Mouse (Mus musculus): ENCODE measurements around the gene D430042O09Rik. TPM values are rescaled to one million over a fixed set of nuclear protein-coding genes. Genes with fewer than 3 reads are reported as not detected.

The D430042O09Rik gene
- polyA plus RNA-seq, 1 experiment from 2014 or later, result 9.0 TPM

- 76% methylated on average over 6 of the region's 6 CpGs for WGBS
- H3K4me3 ChIP-seq (ENCODE audit: low read depth, low read length), result no peak overlapping the region
- DNase-seq (ENCODE audit: low spot score) (no peak), ATAC-seq (ENCODE audit: low read depth) (no peak)
- H3K27ac ChIP-seq (replicated peaks; ENCODE audit: low read depth, low read length), result no peak overlapping the region
- H3K36me3 ChIP-seq (ENCODE audit: control insufficient read depth, insufficient read depth, low read length), result no peaks in the 10 kb centered on the region
- no peak overlapping the region for H3K4me2 ChIP-seq (ENCODE audit: low read depth, low read length)
- no peaks in the 10 kb centered on the region for H3K9me3 ChIP-seq (ENCODE audit: control insufficient read depth, low read length)
- H3K27me3 ChIP-seq (replicated peaks; ENCODE audit: control insufficient read depth, insufficient read depth, low read length), result no peaks in the 10 kb centered on the region
- H3K9ac ChIP-seq (ENCODE audit: low read depth, low read length), result no peak overlapping the region
- H3K4me1 ChIP-seq (ENCODE audit: control insufficient read depth, insufficient read depth, low read length), result peaks cover 17% of the 10 kb centered on the region
Measured at GRCm38 (mm10) chr7:125873971-125874495, 166.3 kb downstream of the D430042O09Rik start.

DNA sequence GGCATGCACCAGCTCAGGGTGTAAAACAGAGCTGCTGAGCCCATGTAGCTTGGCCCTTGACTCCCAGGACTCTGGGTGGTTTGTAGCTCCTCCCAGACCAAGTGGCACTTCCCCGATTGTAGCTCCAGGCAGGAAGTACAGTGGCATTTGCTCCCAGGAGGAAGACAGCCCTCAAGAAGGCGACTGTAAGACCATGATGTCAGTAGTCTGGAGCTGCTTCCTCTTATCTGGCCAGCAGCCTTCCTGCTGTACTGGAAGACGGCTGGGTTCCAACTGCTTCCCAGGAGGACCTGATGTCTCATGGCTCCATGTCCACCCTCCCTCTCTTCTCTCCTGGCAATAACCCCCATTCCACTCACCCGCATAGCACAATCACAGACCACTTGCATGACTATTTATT is 170.4 kb downstream of the D430042O09Rik start:
- Histone ChIP-seq H3K9me3 (ENCODE audit: control insufficient read depth, low read length) (no peaks in the 10 kb centered on the region), H3K9ac (ENCODE audit: low read depth, low read length) (no peak overlapping the region), H3K27me3 (replicated peaks; ENCODE audit: control insufficient read depth, insufficient read depth, low read length) (no peaks in the 10 kb centered on the region), H3K4me2 (ENCODE audit: low read depth, low read length) (no peak overlapping the region), H3K4me3 (ENCODE audit: low read depth, low read length) (no peak overlapping the region), H3K4me1 (ENCODE audit: control insufficient read depth, insufficient read depth, low read length) (peaks cover 2% of the 10 kb centered on the region; the same call in 1 of the 2 replicates), H3K36me3 (ENCODE audit: control insufficient read depth, insufficient read depth, low read length) (no peaks in the 10 kb centered on the region), H3K27ac (replicated peaks; ENCODE audit: low read depth, low read length) (no peak overlapping the region)
- WGBS, result 72% methylated on average over 4 of the region's 4 CpGs
- ATAC-seq (ENCODE audit: low read depth), result no peak
- DNase-seq (ENCODE audit: low spot score), result no peak

GRCm38 (mm10) chr7:125883232-125883631 is 175.5 kb downstream of the D430042O09Rik start:
- H3K9me3 ChIP-seq (ENCODE audit: control insufficient read depth, low read length), result no peaks in the 10 kb centered on the region
- no peaks in the 10 kb centered on the region for H3K27me3 ChIP-seq (replicated peaks; ENCODE audit: control insufficient read depth, insufficient read depth, low read length)
- DNase-seq (ENCODE audit: low spot score), result no peak
- no peak for ATAC-seq (ENCODE audit: low read depth)
- H3K4me3 ChIP-seq (ENCODE audit: low read depth, low read length), result no peak overlapping the region
- H3K4me1 ChIP-seq (ENCODE audit: control insufficient read depth, insufficient read depth, low read length), result no peaks in the 10 kb centered on the region; the same call in 1 of the 2 replicates
- H3K36me3 ChIP-seq (ENCODE audit: control insufficient read depth, insufficient read depth, low read length), result no peaks in the 10 kb centered on the region
- no peak overlapping the region for H3K27ac ChIP-seq (replicated peaks; ENCODE audit: low read depth, low read length)
- WGBS, result 45% methylated on average over 2 of the region's 2 CpGs
- no peak overlapping the region for H3K4me2 ChIP-seq (ENCODE audit: low read depth, low read length)
- H3K9ac ChIP-seq (ENCODE audit: low read depth, low read length), result no peak overlapping the region; the same call in 1 of the 2 replicates

DNA sequence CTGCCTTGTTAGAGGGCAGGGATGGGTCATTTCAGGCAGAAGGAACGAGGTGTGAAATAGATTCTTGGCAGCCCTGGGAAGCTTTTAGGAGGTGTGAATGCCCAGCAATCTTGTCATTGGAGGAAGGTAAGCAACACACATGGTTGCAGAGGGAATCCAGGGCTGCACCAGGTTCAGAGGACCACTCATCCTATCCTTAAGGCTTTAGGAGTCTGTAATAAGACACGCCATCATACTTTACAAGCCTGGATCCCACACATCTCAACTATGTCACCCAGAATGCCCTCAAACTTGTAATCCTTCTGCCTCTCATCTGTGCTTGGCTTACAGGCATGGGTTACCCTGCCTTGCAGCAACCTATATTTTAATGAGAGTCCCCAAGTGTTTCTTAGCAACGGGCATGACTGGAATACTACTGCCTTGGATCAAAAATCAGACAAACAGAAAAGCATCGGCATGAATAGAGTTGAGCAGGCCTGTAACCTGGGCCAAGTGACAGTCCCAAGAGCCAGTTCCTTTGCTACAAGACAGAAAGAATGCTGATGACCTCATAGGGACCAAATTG is 178.5 kb downstream of the D430042O09Rik start:
- DNase-seq (ENCODE audit: low spot score) (no peak), ATAC-seq (ENCODE audit: low read depth) (no peak)
- no peaks in the 10 kb centered on the region for H3K27me3 ChIP-seq (replicated peaks; ENCODE audit: control insufficient read depth, insufficient read depth, low read length)
- H3K4me2 ChIP-seq (ENCODE audit: low read depth, low read length), result no peak overlapping the region
- H3K27ac ChIP-seq (replicated peaks; ENCODE audit: low read depth, low read length), result no peak overlapping the region
- no peaks in the 10 kb centered on the region; the same call in 1 of the 2 replicates for H3K4me1 ChIP-seq (ENCODE audit: control insufficient read depth, insufficient read depth, low read length)
- H3K36me3 ChIP-seq (ENCODE audit: control insufficient read depth, insufficient read depth, low read length), result no peaks in the 10 kb centered on the region
- no peak overlapping the region for H3K9ac ChIP-seq (ENCODE audit: low read depth, low read length)
- no peak overlapping the region for H3K4me3 ChIP-seq (ENCODE audit: low read depth, low read length)
- WGBS, result 70% methylated on average over 4 of the region's 4 CpGs
- H3K9me3 ChIP-seq (ENCODE audit: control insufficient read depth, low read length), result no peaks in the 10 kb centered on the region

GRCm38 (mm10) chr7:125887124-125887523 is 179.4 kb downstream of the D430042O09Rik start:
- Histone ChIP-seq H3K27me3 (replicated peaks; ENCODE audit: control insufficient read depth, insufficient read depth, low read length) (no peaks in the 10 kb centered on the region), H3K4me3 (ENCODE audit: low read depth, low read length) (no peak overlapping the region), H3K9me3 (ENCODE audit: control insufficient read depth, low read length) (no peaks in the 10 kb centered on the region), H3K27ac (replicated peaks; ENCODE audit: low read depth, low read length) (no peak overlapping the region), H3K9ac (ENCODE audit: low read depth, low read length) (no peak overlapping the region), H3K36me3 (ENCODE audit: control insufficient read depth, insufficient read depth, low read length) (no peaks in the 10 kb centered on the region), H3K4me1 (ENCODE audit: control insufficient read depth, insufficient read depth, low read length) (no peaks in the 10 kb centered on the region; the same call in 1 of the 2 replicates), H3K4me2 (ENCODE audit: low read depth, low read length) (no peak overlapping the region)
- ATAC-seq (ENCODE audit: low read depth) (no peak), DNase-seq (ENCODE audit: low spot score) (no peak)
- 23% methylated on average over 4 of the region's 4 CpGs for WGBS

DNA sequence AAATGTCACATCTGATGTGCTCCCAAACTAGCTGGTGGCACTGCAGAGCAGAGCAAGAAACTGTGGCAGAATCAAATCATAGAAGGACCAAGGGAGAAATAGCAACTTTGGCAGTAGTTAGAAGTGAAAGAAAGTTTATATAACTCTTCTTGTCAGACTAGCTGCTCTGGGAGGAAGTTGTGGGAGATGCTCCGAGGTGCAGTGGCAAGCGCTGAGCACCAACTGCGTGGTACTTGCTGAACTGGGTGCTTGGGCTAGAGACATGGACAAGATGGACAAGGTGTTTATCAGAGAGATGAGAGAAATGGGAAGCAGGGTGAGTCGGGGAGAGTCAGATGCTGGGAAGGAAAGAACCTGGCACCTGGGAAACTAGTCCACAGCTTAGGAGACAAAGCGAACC is 180.1 kb downstream of the D430042O09Rik start:
- no peak for DNase-seq (ENCODE audit: low spot score)
- H3K4me3 ChIP-seq (ENCODE audit: low read depth, low read length), result no peak overlapping the region
- no peaks in the 10 kb centered on the region for H3K9me3 ChIP-seq (ENCODE audit: control insufficient read depth, low read length)
- no peaks in the 10 kb centered on the region for H3K36me3 ChIP-seq (ENCODE audit: control insufficient read depth, insufficient read depth, low read length)
- no peak overlapping the region for H3K4me2 ChIP-seq (ENCODE audit: low read depth, low read length)
- H3K27me3 ChIP-seq (replicated peaks; ENCODE audit: control insufficient read depth, insufficient read depth, low read length), result no peaks in the 10 kb centered on the region
- no peaks in the 10 kb centered on the region; the same call in 1 of the 2 replicates for H3K4me1 ChIP-seq (ENCODE audit: control insufficient read depth, insufficient read depth, low read length)
- H3K9ac ChIP-seq (ENCODE audit: low read depth, low read length), result no peak overlapping the region
- no peak overlapping the region for H3K27ac ChIP-seq (replicated peaks; ENCODE audit: low read depth, low read length)
- 78% methylated on average over 5 of the region's 5 CpGs for WGBS
- ATAC-seq (ENCODE audit: low read depth), result no peak

DNA sequence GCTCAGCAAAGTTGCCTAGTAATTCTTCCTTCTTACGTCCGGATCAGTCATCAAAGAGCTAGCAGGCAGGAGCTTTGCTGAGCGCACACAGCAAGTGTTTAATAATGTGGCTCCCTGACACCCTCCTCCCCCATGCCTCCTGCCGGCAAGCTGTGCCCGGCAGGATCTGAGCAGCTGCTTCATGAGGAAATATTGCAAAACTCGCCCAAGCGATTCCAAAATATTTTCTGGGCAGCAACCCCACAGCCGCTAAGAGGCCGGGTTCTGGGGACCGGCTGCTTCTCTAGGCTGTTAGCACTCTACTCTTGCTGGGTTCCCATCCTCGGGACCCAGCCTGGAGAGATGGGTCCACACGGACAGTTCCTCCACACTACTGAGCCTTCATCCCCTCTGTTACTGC is 180.7 kb downstream of the D430042O09Rik start:
- ATAC-seq (ENCODE audit: low read depth), result no peak; the same call in 1 of the 2 replicates
- H3K27me3 ChIP-seq (replicated peaks; ENCODE audit: control insufficient read depth, insufficient read depth, low read length), result no peaks in the 10 kb centered on the region
- H3K4me2 ChIP-seq (ENCODE audit: low read depth, low read length), result no peak overlapping the region
- no peaks in the 10 kb centered on the region for H3K36me3 ChIP-seq (ENCODE audit: control insufficient read depth, insufficient read depth, low read length)
- H3K9me3 ChIP-seq (ENCODE audit: control insufficient read depth, low read length), result no peaks in the 10 kb centered on the region
- H3K4me3 ChIP-seq (ENCODE audit: low read depth, low read length), result no peak overlapping the region
- no peak overlapping the region for H3K9ac ChIP-seq (ENCODE audit: low read depth, low read length)
- WGBS, result 50% methylated on average over 12 of the region's 12 CpGs
- H3K27ac ChIP-seq (replicated peaks; ENCODE audit: low read depth, low read length), result no peak overlapping the region
- no peaks in the 10 kb centered on the region for H3K4me1 ChIP-seq (ENCODE audit: control insufficient read depth, insufficient read depth, low read length)
- peak; percentile 45 for DNase-seq (ENCODE audit: low spot score)

DNA sequence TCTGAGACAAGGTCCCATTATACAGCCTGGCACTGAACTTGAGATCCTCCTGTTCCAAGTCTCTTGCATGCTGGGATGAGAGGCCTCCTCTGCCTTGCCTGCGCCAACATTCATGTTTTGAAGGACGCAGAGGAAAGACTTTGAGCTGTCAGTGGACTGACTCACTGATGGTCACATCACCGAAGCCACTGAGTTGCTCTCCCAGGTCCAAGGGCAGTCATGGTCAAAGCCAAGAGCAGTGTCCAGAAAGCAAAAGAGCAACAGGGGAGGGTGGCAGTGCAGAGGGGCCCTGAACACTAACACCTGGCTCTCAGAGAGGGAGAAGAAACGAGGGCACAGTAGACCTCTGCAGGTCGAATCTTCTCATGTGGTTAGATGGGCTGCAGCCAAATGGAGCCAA is 185.9 kb downstream of the D430042O09Rik start:
- DNase-seq (ENCODE audit: low spot score), result no peak
- H3K4me2 ChIP-seq (ENCODE audit: low read depth, low read length), result no peak overlapping the region
- no peaks in the 10 kb centered on the region for H3K9me3 ChIP-seq (ENCODE audit: control insufficient read depth, low read length)
- no peak for ATAC-seq (ENCODE audit: low read depth)
- no peaks in the 10 kb centered on the region for H3K27me3 ChIP-seq (replicated peaks; ENCODE audit: control insufficient read depth, insufficient read depth, low read length)
- no peaks in the 10 kb centered on the region for H3K4me1 ChIP-seq (ENCODE audit: control insufficient read depth, insufficient read depth, low read length)
- H3K4me3 ChIP-seq (ENCODE audit: low read depth, low read length), result no peak overlapping the region
- H3K36me3 ChIP-seq (ENCODE audit: control insufficient read depth, insufficient read depth, low read length), result no peaks in the 10 kb centered on the region
- 93% methylated on average over 5 of the region's 5 CpGs for WGBS
- no peak overlapping the region for H3K9ac ChIP-seq (ENCODE audit: low read depth, low read length)
- H3K27ac ChIP-seq (replicated peaks; ENCODE audit: low read depth, low read length), result no peak overlapping the region

GRCm38 (mm10) chr7:125897059-125897458 is 189.4 kb downstream of the D430042O09Rik start:
- 86% methylated on average over 4 of the region's 4 CpGs for WGBS
- H3K27me3 ChIP-seq (replicated peaks; ENCODE audit: control insufficient read depth, insufficient read depth, low read length), result no peaks in the 10 kb centered on the region
- no peak for ATAC-seq (ENCODE audit: low read depth)
- no peaks in the 10 kb centered on the region for H3K9me3 ChIP-seq (ENCODE audit: control insufficient read depth, low read length)
- H3K4me1 ChIP-seq (ENCODE audit: control insufficient read depth, insufficient read depth, low read length), result peaks cover 3% of the 10 kb centered on the region; the same call in 1 of the 2 replicates
- no peak overlapping the region for H3K9ac ChIP-seq (ENCODE audit: low read depth, low read length)
- H3K4me3 ChIP-seq (ENCODE audit: low read depth, low read length), result no peak overlapping the region
- DNase-seq (ENCODE audit: low spot score), result no peak
- H3K36me3 ChIP-seq (ENCODE audit: control insufficient read depth, insufficient read depth, low read length), result no peaks in the 10 kb centered on the region
- no peak overlapping the region for H3K4me2 ChIP-seq (ENCODE audit: low read depth, low read length)
- H3K27ac ChIP-seq (replicated peaks; ENCODE audit: low read depth, low read length), result no peak overlapping the region
